Mouse (Mus musculus) heart, adult 2 months (tissue): ENCODE results near the gene Fam214a. TPM values are rescaled to one million over a fixed set of nuclear protein-coding genes. Genes with fewer than 3 reads are reported as not detected.

Experiments used
- DNase-seq, 2 experiments: peaks; one replicate each; pipeline ENCODE4 v3.0.0; 2021
- H3K27ac ChIP-seq: fragments of 200-600 bp; 2 replicates; pipeline ENCODE4 v1.8.1; 2022
- H3K27me3 ChIP-seq: fragments of 200-500 bp; 2 replicates; pipeline ENCODE4 v1.6.1; 2012; ENCODE audit warnings: mild to moderate bottlenecking, low read length, inconsistent platforms, mixed read lengths; ENCODE audit not compliant: control insufficient read depth, insufficient read depth
- H3K36me3 ChIP-seq: fragments of 200-500 bp; 2 replicates; pipeline ENCODE4 v1.6.1; 2012; ENCODE audit warnings: low read length, inconsistent platforms; ENCODE audit not compliant: control insufficient read depth, insufficient read depth
- H3K4me1 ChIP-seq: fragments of 200-500 bp; 2 replicates; pipeline ENCODE4 v1.6.1; 2011; ENCODE audit warnings: low read length; ENCODE audit not compliant: control insufficient read depth, insufficient read depth
- H3K4me3 ChIP-seq: fragments of 200-600 bp; 2 replicates; pipeline ENCODE4 v1.8.1; 2022
- H3K79me2 ChIP-seq: fragments of 200-500 bp; replicated peaks from 2 replicates; pipeline ENCODE4 v1.6.1; 2012; ENCODE audit warnings: mild to moderate bottlenecking, inconsistent platforms, low read length, moderate library complexity, mixed read lengths; ENCODE audit not compliant: control insufficient read depth, insufficient read depth
- H3K9ac ChIP-seq: fragments of 200-500 bp; 2 replicates; pipeline ENCODE4 v1.6.1; 2012; ENCODE audit warnings: low read depth, mild to moderate bottlenecking, control low read depth, inconsistent platforms, low read length, mixed read lengths
- CTCF ChIP-seq: fragments of 200-600 bp; IDR thresholded peaks from 2 replicates; pipeline ENCODE4 v1.8.1; 2022; ENCODE audit warnings: antibody characterized with exemption, mild to moderate bottlenecking, moderate library complexity
- EP300 ChIP-seq: fragments of 200-500 bp; IDR thresholded peaks from 2 replicates; pipeline ENCODE4 v1.6.1; 2011; ENCODE audit warnings: low read depth, low read length, control low read depth; ENCODE audit not compliant: insufficient read depth
- POLR2A ChIP-seq: fragments of 200-500 bp; IDR thresholded peaks from 2 replicates; pipeline ENCODE4 v1.6.1; 2011; ENCODE audit warnings: mild to moderate bottlenecking, low read depth, low read length, control low read depth; ENCODE audit not compliant: insufficient read depth
- WGBS: fragments of 180-500 bp; shearing (Covaris S2); methylation state at CpG from one replicate; pipeline ENCODE4 v1.1.7; 2018; 5-methylcytosine and 5-hydroxymethylcytosine counted together
- intact Hi-C: fragments of 180-260 bp; cut with DNase I; formaldehyde crosslinking; loops from one replicate; pipeline ENCODE4 v1.15.1; 2025
- polyA plus RNA-seq: library from polyadenylated mRNA; depleted of rRNA; stranded (reverse); fragments of >200 nt; gene quantifications from 2 replicates; pipeline ENCODE4 v1.2.3, GENCODE M21; 2012
- total RNA-seq, 2 experiments: library from RNA; stranded (reverse); gene quantifications; 2 replicates each; pipeline ENCODE4 v1.2.3; 2021

Gene Fam214a
- total and polyA plus RNA-seq, 3 experiments: 10.7 to 30.2 (median 20.6) TPM

DNA sequence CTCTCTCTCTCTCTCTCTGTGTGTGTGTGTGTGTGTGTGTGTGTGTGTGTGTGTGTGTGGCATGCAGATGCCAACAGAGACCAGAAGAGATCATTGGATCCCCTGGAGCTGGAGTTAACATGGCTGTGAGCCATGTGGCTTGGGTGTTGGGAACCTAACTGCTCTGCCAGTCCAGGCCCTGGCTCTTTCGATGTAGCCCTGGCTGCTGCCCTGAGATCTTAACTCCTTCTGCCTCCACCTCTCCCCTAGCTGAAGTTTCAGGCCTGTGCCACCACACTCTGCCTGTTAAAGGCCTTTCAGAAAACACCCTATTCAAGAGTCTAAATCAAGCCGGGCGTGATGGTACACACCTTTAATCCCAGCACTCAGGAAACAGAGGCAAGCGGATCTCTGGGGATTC, 41.3 kb upstream of the Fam214a start:
- no peaks in the 10 kb centered on the region for H3K27me3 ChIP-seq
- no peak overlapping the region for H3K9ac ChIP-seq
- DNase-seq: peak in 1 of 2 experiments; percentile 15
- no peaks in the 10 kb centered on the region for H3K4me1 ChIP-seq
- no peaks in the 10 kb centered on the region for H3K36me3 ChIP-seq
- TF ChIP-seq CTCF (no peak), POLR2A (no peak), EP300 (no peak)
- H3K79me2 ChIP-seq: no peaks in the 10 kb centered on the region
- H3K27ac ChIP-seq: no peak overlapping the region
- 51% methylated on average over 4 of the region's 4 CpGs for WGBS
- no peak overlapping the region for H3K4me3 ChIP-seq
- intact Hi-C loops: no loop called here

DNA sequence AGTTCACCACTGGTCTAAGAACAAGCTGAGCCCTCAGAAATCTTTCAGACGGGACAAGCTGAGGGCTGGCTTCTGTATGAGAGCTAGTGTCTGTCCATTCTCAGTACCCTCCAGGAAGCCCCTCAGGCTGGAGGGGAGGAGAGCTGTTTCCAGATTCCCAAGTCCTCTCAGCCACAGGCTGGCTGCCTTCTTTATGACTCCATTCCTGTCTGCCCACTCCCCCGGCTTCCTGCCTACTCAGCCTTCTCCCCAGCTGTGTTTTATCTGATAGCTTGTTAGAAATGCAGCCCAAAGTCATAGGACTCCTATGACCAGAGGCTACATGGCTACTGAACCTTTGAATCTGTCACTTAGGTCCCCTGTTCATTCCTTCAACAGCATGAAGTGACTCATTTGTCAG, 40.8 kb upstream of the Fam214a start:
- Histone ChIP-seq H3K27ac (no peak overlapping the region), H3K27me3 (no peaks in the 10 kb centered on the region), H3K79me2 (no peaks in the 10 kb centered on the region), H3K36me3 (no peaks in the 10 kb centered on the region), H3K4me1 (no peaks in the 10 kb centered on the region), H3K9ac (no peak overlapping the region), H3K4me3 (no peak overlapping the region)
- intact Hi-C loops: no loop called here
- WGBS: 44% methylated on average over 2 of the region's 2 CpGs
- no peak for TF ChIP-seq POLR2A
- TF ChIP-seq EP300: no peak
- no peak for TF ChIP-seq CTCF
- no peak for DNase-seq

DNA sequence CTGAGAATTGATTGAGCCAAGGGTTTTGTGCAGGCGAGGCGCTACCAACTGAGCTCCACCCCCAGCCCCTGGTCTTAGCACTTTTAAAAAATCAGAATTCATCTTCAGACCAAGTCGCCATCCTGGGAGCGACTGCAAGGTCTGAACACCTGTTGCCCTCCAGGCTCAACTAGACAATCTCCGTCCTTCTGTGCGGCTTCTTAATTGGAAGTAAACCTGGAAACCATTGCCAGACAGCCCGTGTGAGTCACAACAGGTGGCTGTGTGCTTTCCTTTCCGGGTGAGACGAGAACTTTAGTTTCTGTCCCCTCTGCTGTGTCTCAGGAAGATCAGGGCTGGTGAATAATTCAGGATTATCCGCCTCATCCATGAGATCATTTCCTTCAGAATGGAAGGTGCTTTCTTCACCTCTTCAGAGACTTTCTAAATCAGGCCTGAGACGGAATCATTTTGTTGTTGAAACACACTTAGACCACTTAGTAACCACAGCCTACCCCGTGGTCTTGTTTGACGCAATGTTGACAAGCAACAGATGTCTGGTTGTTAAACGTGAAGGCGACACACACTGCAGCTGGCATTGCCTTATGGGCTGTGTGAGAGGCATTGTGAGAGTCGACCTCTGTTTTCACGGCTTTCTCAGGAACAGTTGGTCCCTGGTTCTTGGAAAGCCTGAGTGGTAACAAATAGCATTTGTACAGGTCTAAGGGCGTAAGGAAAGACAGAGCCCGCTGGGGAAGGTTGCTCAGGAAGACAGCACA, 39.9 kb upstream of the Fam214a start:
- H3K36me3 ChIP-seq: no peaks in the 10 kb centered on the region
- H3K27me3 ChIP-seq: no peaks in the 10 kb centered on the region
- intact Hi-C loops: no loop called here
- H3K27ac ChIP-seq: no peak overlapping the region
- H3K79me2 ChIP-seq: no peaks in the 10 kb centered on the region
- H3K4me1 ChIP-seq: no peaks in the 10 kb centered on the region
- WGBS: 61% methylated on average over 19 of the region's 19 CpGs
- DNase-seq: no peak
- TF ChIP-seq CTCF: no peak
- no peak for TF ChIP-seq EP300
- no peak for TF ChIP-seq POLR2A
- no peak overlapping the region for H3K9ac ChIP-seq
- H3K4me3 ChIP-seq: no peak overlapping the region

GRCm38 (mm10) chr9:74915611-74916010, 37.1 kb upstream of the Fam214a start:
- 85% methylated on average over 3 of the region's 3 CpGs for WGBS
- TF ChIP-seq CTCF: no peak
- intact Hi-C loops: no loop called here
- DNase-seq: no peak
- no peak overlapping the region for H3K9ac ChIP-seq
- H3K4me1 ChIP-seq: no peaks in the 10 kb centered on the region
- no peak overlapping the region for H3K27ac ChIP-seq
- H3K27me3 ChIP-seq: no peaks in the 10 kb centered on the region
- H3K36me3 ChIP-seq: no peaks in the 10 kb centered on the region
- H3K4me3 ChIP-seq: no peak overlapping the region
- no peaks in the 10 kb centered on the region for H3K79me2 ChIP-seq

DNA sequence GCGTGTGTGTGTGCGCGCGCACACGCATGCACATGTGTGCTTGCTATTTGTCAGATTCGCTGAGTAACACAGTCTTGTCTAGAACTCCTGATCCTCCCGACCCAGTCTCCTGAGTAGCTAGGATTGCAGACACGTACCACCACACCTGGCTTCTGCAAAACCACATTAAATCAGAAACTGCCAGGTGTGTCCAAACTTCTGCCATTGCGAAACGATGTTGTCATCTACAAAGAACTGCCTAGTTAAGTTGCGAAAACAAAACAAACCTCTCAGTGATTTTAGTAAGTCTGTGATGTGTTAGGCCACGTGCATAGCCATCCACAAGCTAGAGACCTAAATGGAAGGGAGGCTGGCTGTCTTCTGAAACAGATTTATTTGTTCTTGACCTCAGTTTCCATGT, 32.2 kb upstream of the Fam214a start:
- Histone ChIP-seq H3K27ac (no peak overlapping the region), H3K4me3 (no peak overlapping the region), H3K27me3 (no peaks in the 10 kb centered on the region), H3K79me2 (no peaks in the 10 kb centered on the region), H3K36me3 (no peaks in the 10 kb centered on the region), H3K9ac (no peak overlapping the region), H3K4me1 (no peaks in the 10 kb centered on the region)
- no peak for DNase-seq
- 92% methylated on average over 12 of the region's 12 CpGs for WGBS
- intact Hi-C loops: no loop called here
- TF ChIP-seq CTCF: no peak
- TF ChIP-seq EP300: no peak
- TF ChIP-seq POLR2A: no peak

DNA sequence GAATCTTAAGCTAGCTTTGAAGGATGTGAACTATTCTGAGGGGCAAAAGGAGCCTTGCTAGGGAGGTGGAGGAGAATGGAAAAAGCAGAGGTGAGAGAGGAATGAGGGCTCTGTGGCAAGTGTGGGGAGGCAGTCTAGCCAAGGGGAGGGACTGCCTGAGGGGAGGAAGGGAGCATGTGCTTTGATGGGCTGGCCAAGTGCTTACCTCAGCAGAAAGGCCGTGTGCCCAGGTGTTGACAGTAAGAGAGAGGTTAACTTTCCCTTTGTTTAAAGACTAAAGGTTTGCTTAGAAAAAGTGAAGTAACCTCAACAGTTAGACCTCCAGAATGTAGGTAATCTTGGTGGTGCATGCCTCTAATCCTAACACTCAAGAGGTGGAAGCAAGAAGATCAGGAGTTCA, 31.3 kb upstream of the Fam214a start:
- Histone ChIP-seq H3K36me3 (no peaks in the 10 kb centered on the region), H3K4me1 (no peaks in the 10 kb centered on the region), H3K79me2 (no peaks in the 10 kb centered on the region), H3K27ac (no peak overlapping the region), H3K27me3 (no peaks in the 10 kb centered on the region), H3K4me3 (no peak overlapping the region), H3K9ac (no peak overlapping the region)
- TF ChIP-seq EP300 (no peak), POLR2A (no peak), CTCF (no peak)
- no peak for DNase-seq
- intact Hi-C loops: no loop called here
- WGBS: 58% methylated on average over 1 of the region's 1 CpGs
